Mouse (Mus musculus): Measurements from ENCODE around the gene Abcc4. TPM values are rescaled to one million over a fixed set of nuclear protein-coding genes. Genes with fewer than 3 reads are reported as not detected.

The Abcc4 gene
- total RNA-seq, 2 experiments from 2014 or later, result 9.5 to 11.0 TPM

DNA sequence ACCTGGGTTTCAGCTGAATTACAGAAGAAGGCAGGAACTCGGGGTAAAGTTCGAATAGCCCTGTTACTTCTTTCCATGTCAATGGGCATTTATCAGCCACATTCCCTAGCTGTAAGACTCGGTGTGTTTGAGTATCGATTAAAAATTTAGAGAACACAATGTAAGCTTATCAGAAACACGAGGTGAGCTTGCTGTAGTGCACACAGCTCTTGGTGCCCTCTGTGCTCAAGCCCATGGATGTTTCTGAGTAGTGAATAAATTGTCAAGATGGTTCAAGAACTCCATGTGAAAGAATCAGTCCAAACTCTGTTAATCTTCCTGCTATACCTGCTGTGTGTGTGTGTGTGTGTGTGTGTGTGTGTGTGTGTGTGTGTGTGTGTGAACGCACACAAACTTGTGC lies 272.2 kb downstream of the Abcc4 start:
- no peak for TF ChIP-seq CTCF (IDR thresholded peaks at IDR 0.05)
- H3K4me3 ChIP-seq, result no peak overlapping the region
- DNase-seq (ENCODE audit: extremely low spot score in 1 of 2, low spot score in 2 of 2), result no peak
- intact Hi-C loops (cut with DNase I), result no loop called here
- H3K27ac ChIP-seq, result no peak overlapping the region

Small RNAs within 50 kb of the gene (microRNA-seq; reads per million reads assigned to microRNA genes)
- gene Mir6391, result 0 reads per million in 2 experiments

Other genes with a start within 250 kb of the Abcc4 start
- gene Cldn10, start 81.7 kb upstream of the Abcc4 start, total RNA-seq (2021), result 10 to 100 TPM; 25.8 to 25.9 TPM
- gene Dzip1, start 219.2 kb upstream of the Abcc4 start, total RNA-seq (2021), result 100 to 1,000 TPM; 101 to 117 TPM
- gene Dnajc3, start 231.8 kb upstream of the Abcc4 start, total RNA-seq (2021), result 10 to 100 TPM; 37.2 to 38.7 TPM